Mouse (Mus musculus): ENCODE measurements at regions not wholly inside any gene's neighbourhood (a gene's known extent, or its start where the extent isn't known, plus 50 kb on each side); places are given as distances from the start of the nearest gene placed in this dataset.

- H3K4me1 ChIP-seq (replicated peaks; ENCODE audit: control insufficient read depth in 2 of 2, insufficient read depth in 2 of 2, low read length in 1 of 2): no peaks in the 10 kb centered on the region
- H3K36me3 ChIP-seq (replicated peaks; ENCODE audit: control insufficient read depth, insufficient read depth, low read depth): no peaks in the 10 kb centered on the region
- DNase-seq (ENCODE audit: low read depth in 3 of 3, low spot score in 3 of 3): no peak
- TF ChIP-seq EP300 (IDR thresholded peaks at IDR 0.05; ENCODE audit: low read depth) (no peak), CTCF (IDR thresholded peaks at IDR 0.05; ENCODE audit: low read depth) (no peak)
- ATAC-seq (ENCODE audit: insufficient read depth): no peak
- no peaks in the 10 kb centered on the region for H3K27me3 ChIP-seq (ENCODE audit: control insufficient read depth, insufficient read depth, low read length)
- 64% methylated on average over 4 of the region's 4 CpGs for WGBS (ENCODE audit: insufficient replicate concordance)
- H3K27ac ChIP-seq: no peak overlapping the region
- H3K9ac ChIP-seq (replicated peaks): no peak overlapping the region
- no peak overlapping the region for H3K4me2 ChIP-seq (ENCODE audit: low read depth)
- H3K9me3 ChIP-seq (ENCODE audit: control insufficient read depth, low read length): no peaks in the 10 kb centered on the region
- no peak overlapping the region for H3K4me3 ChIP-seq (ENCODE audit: insufficient read depth in 1 of 2, low read depth in 2 of 2, low read length in 2 of 2)
Measured at GRCm38 (mm10) chr3:143071839-143072373, 190.1 kb upstream of the Pkn2 start.

- no peaks in the 10 kb centered on the region for H3K9me3 ChIP-seq (ENCODE audit: control insufficient read depth, low read length)
- no peak overlapping the region for H3K27ac ChIP-seq
- no peaks in the 10 kb centered on the region for H3K27me3 ChIP-seq (ENCODE audit: control insufficient read depth, insufficient read depth, low read length)
- no peak overlapping the region for H3K9ac ChIP-seq (replicated peaks)
- no peak overlapping the region for H3K4me2 ChIP-seq (ENCODE audit: low read depth)
- no peak overlapping the region for H3K4me3 ChIP-seq (ENCODE audit: insufficient read depth in 1 of 2, low read depth in 2 of 2, low read length in 2 of 2)
- no peak for DNase-seq (ENCODE audit: low read depth in 3 of 3, low spot score in 3 of 3)
- no peaks in the 10 kb centered on the region for H3K36me3 ChIP-seq (replicated peaks; ENCODE audit: control insufficient read depth, insufficient read depth, low read depth)
- 70% methylated on average over 3 of the region's 3 CpGs for WGBS (ENCODE audit: insufficient replicate concordance)
- H3K4me1 ChIP-seq (replicated peaks; ENCODE audit: control insufficient read depth in 2 of 2, insufficient read depth in 2 of 2, low read length in 1 of 2): no peaks in the 10 kb centered on the region
- ATAC-seq (ENCODE audit: insufficient read depth): no peak
- TF ChIP-seq CTCF (IDR thresholded peaks at IDR 0.05; ENCODE audit: low read depth) (no peak), EP300 (IDR thresholded peaks at IDR 0.05; ENCODE audit: low read depth) (no peak)
Measured at GRCm38 (mm10) chr3:143054858-143055257, 173.1 kb upstream of the Pkn2 start.

DNA sequence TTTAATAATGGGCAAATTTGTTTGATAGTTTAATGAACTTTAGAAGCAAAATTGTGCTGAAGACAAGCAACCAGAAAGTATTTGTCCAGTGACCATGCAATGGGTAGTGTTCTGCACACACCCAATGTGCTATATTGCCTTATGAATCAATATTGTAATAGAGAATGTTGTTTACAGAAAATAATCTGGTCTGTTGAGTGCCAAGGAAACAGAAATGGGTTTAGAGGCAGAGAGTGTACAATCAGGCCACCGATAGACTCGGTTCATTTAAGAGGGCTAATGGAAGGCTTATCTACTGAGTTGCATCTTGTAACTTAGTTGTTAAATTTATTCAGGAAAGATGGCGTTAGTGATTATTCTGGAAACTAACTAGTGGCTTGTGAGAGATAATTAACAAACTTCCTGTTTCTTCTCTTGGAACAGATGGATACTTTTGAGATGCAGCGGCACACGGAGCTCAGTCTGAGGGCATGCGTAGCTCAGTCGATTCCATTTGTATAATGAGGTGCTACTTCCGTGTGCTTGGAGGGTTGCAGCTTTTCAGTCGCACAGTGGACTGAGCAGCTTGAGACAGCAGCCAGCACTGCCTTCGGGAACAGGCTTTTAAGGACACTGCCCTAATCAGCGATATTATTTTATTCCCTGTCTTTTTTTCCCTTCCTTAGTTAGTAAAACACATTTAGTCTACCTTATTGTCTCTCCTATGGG is 171.6 kb upstream of the Pkn2 start:
- Histone ChIP-seq H3K9me3 (ENCODE audit: control insufficient read depth, low read length) (no peaks in the 10 kb centered on the region), H3K4me3 (ENCODE audit: insufficient read depth in 1 of 2, low read depth in 2 of 2, low read length in 2 of 2) (no peak overlapping the region), H3K27me3 (ENCODE audit: control insufficient read depth, insufficient read depth, low read length) (no peaks in the 10 kb centered on the region), H3K27ac (no peak overlapping the region), H3K36me3 (replicated peaks; ENCODE audit: control insufficient read depth, insufficient read depth, low read depth) (no peaks in the 10 kb centered on the region), H3K4me1 (replicated peaks; ENCODE audit: control insufficient read depth in 2 of 2, insufficient read depth in 2 of 2, low read length in 1 of 2) (no peaks in the 10 kb centered on the region), H3K4me2 (ENCODE audit: low read depth) (no peak overlapping the region), H3K9ac (replicated peaks) (no peak overlapping the region)
- no peak for TF ChIP-seq EP300 (IDR thresholded peaks at IDR 0.05; ENCODE audit: low read depth)
- ATAC-seq (ENCODE audit: insufficient read depth) (no peak), DNase-seq (ENCODE audit: low read depth in 3 of 3, low spot score in 3 of 3) (no peak)
- 46% methylated on average over 11 of the region's 11 CpGs for WGBS (ENCODE audit: insufficient replicate concordance)

GRCm38 (mm10) chr3:143040666-143041065 is 158.9 kb upstream of the Pkn2 start:
- ATAC-seq (ENCODE audit: insufficient read depth): no peak
- H3K27ac ChIP-seq: no peak overlapping the region
- H3K9me3 ChIP-seq (ENCODE audit: control insufficient read depth, low read length): no peaks in the 10 kb centered on the region
- no peaks in the 10 kb centered on the region for H3K4me1 ChIP-seq (replicated peaks; ENCODE audit: control insufficient read depth in 2 of 2, insufficient read depth in 2 of 2, low read length in 1 of 2)
- TF ChIP-seq CTCF (IDR thresholded peaks at IDR 0.05; ENCODE audit: low read depth) (no peak), EP300 (IDR thresholded peaks at IDR 0.05; ENCODE audit: low read depth) (no peak)
- no peaks in the 10 kb centered on the region for H3K36me3 ChIP-seq (replicated peaks; ENCODE audit: control insufficient read depth, insufficient read depth, low read depth)
- no peaks in the 10 kb centered on the region for H3K27me3 ChIP-seq (ENCODE audit: control insufficient read depth, insufficient read depth, low read length)
- no peak overlapping the region for H3K4me3 ChIP-seq (ENCODE audit: insufficient read depth in 1 of 2, low read depth in 2 of 2, low read length in 2 of 2)
- 69% methylated on average over 3 of the region's 3 CpGs for WGBS (ENCODE audit: insufficient replicate concordance)
- H3K4me2 ChIP-seq (ENCODE audit: low read depth): no peak overlapping the region
- H3K9ac ChIP-seq (replicated peaks): no peak overlapping the region
- no peak for DNase-seq (ENCODE audit: low read depth in 3 of 3, low spot score in 3 of 3)

DNA sequence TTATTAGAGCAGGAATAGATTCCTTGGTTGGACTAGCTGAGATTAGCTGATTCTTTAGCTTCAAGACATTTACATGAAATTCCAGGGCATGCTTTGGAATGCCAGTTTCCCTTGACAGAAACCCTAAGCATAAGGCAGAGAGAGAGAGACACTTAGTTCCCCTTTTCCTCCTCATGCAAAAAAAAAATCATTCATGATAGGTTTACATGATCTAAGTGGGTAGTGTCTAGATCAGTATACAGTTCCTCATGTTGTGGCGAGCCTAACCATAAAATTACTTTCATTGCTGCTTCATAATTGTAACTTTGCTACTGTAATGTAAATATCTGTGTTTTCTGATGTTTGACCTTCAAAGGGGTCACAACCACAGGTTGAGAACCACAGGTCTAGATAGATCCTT is 154.3 kb upstream of the Pkn2 start:
- Histone ChIP-seq H3K27me3 (ENCODE audit: control insufficient read depth, insufficient read depth, low read length) (no peaks in the 10 kb centered on the region), H3K9me3 (ENCODE audit: control insufficient read depth, low read length) (no peaks in the 10 kb centered on the region), H3K4me3 (ENCODE audit: insufficient read depth in 1 of 2, low read depth in 2 of 2, low read length in 2 of 2) (no peak overlapping the region), H3K36me3 (replicated peaks; ENCODE audit: control insufficient read depth, insufficient read depth, low read depth) (no peaks in the 10 kb centered on the region), H3K4me1 (replicated peaks; ENCODE audit: control insufficient read depth in 2 of 2, insufficient read depth in 2 of 2, low read length in 1 of 2) (no peaks in the 10 kb centered on the region), H3K4me2 (ENCODE audit: low read depth) (no peak overlapping the region), H3K9ac (replicated peaks) (no peak overlapping the region), H3K27ac (no peak overlapping the region)
- 49% methylated on average over 1 of the region's 1 CpGs for WGBS (ENCODE audit: insufficient replicate concordance)
- TF ChIP-seq CTCF (IDR thresholded peaks at IDR 0.05; ENCODE audit: low read depth) (no peak), EP300 (IDR thresholded peaks at IDR 0.05; ENCODE audit: low read depth) (no peak)
- ATAC-seq (ENCODE audit: insufficient read depth) (no peak), DNase-seq (ENCODE audit: low read depth in 3 of 3, low spot score in 3 of 3) (no peak)
